Mouse (Mus musculus) limb, embryonic 13.5 days (tissue): ENCODE results near the gene Arhgef7. TPM values are rescaled to one million over a fixed set of nuclear protein-coding genes. Genes with fewer than 3 reads are reported as not detected.
A peak's percentile ranks its signal among the peaks of the same experiment; 100 is the strongest.

Experiments used
- ATAC-seq: fragments of 200-750 bp; cut with Nextera tagmentation; 2 replicates; pipeline ENCODE4 v1.8.0; 2017; ENCODE audit warnings: low read depth, moderate number of reproducible peaks, moderate TSS enrichment; ENCODE audit not compliant: low FRiP score
- H3K27ac ChIP-seq: fragments of 300-500 bp; sonication (generic); 2 replicates; pipeline ENCODE4 v1.5.1; 2015; ENCODE audit warnings: inconsistent platforms, mild to moderate bottlenecking, moderate library complexity
- H3K27me3 ChIP-seq: fragments of 300-500 bp; sonication (generic); 2 replicates; pipeline ENCODE4 v1.6.1; 2015; ENCODE audit warnings: mild to moderate bottlenecking, inconsistent platforms
- H3K36me3 ChIP-seq: fragments of 300-500 bp; sonication (generic); 2 replicates; pipeline ENCODE4 v1.6.1; 2015; ENCODE audit warnings: inconsistent platforms, mild to moderate bottlenecking, moderate library complexity
- H3K4me1 ChIP-seq: fragments of 300-500 bp; sonication (generic); 2 replicates; pipeline ENCODE4 v1.6.1; 2015; ENCODE audit warnings: inconsistent platforms
- H3K4me2 ChIP-seq: fragments of 300-500 bp; sonication (generic); replicated peaks from 2 replicates; pipeline ENCODE4 v1.6.1; 2015; ENCODE audit warnings: inconsistent platforms, mild to moderate bottlenecking, moderate library complexity
- H3K4me3 ChIP-seq: fragments of 300-500 bp; sonication (generic); 2 replicates; pipeline ENCODE4 v1.5.1; 2015; ENCODE audit warnings: moderate library complexity, mild to moderate bottlenecking, inconsistent platforms
- H3K9ac ChIP-seq: fragments of 300-500 bp; sonication (generic); 2 replicates; pipeline ENCODE4 v1.6.1; 2015; ENCODE audit warnings: mild to moderate bottlenecking, inconsistent platforms
- H3K9me3 ChIP-seq: fragments of 300-500 bp; sonication (generic); 2 replicates; pipeline ENCODE4 v1.6.1; 2016; ENCODE audit warnings: inconsistent platforms
- WGBS: fragments of 180-500 bp; shearing (Covaris S2); methylation state at CpG from one replicate; pipeline ENCODE4 v1.1.7; 2015; 5-methylcytosine and 5-hydroxymethylcytosine counted together
- polyA plus RNA-seq: library from polyadenylated mRNA; unstranded; fragments of >200 nt; fragmentation: Nextera tagmentation; extraction: Ambion mirVana; gene quantifications from 2 replicates; pipeline ENCODE4 v1.2.1, GENCODE M21; 2015

Gene Arhgef7
- polyA plus RNA-seq, 1 experiment from 2014 or later, result 52.3 TPM

DNA sequence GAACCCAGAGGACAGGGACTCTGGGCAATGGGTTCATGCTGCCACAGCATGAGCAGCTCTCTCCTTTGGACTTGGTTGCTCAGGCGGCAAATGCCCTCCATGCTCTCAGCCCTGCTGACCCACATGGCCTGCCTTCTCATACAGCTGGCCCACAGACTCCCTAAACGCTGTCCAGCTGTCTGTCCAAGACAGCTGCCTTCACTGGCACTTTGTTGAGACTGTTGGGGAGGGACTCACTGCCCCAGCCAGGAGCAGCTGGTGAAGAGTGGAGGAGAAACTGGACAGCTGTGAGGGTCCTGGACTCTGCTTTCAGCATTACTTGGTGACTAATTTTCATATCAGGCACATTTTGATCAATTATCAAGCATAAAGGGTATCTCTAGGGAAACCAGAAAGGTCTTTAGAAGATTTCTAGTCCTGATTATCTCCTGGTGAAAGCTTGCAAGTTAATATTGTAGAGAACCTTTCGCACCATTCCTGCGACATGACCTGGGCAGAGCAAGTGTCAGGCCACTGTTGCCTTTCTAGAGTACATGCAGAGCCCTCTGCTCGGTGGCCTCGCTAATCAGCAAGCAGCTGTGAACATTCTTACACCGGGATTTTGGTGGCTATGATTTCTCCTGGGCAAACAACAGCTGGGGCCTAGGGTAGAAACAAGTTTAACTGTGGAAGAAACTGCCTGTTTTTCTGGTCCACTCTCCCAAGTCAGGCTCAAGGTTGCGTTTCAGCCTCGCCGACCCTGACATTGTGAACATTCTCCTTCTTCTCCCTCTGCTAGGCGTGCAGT is 25.8 kb downstream of the Arhgef7 start:
- Histone ChIP-seq H3K36me3 (no peaks in the 10 kb centered on the region), H3K27me3 (no peaks in the 10 kb centered on the region), H3K4me2 (no peak overlapping the region), H3K4me1 (peaks cover 11% of the 10 kb centered on the region), H3K9me3 (no peaks in the 10 kb centered on the region), H3K9ac (no peak overlapping the region), H3K27ac (no peak overlapping the region), H3K4me3 (no peak overlapping the region)
- ATAC-seq, result peak; percentile 21; the same call in 1 of the 2 replicates
- 68% methylated on average over 11 of the region's 11 CpGs for WGBS

DNA sequence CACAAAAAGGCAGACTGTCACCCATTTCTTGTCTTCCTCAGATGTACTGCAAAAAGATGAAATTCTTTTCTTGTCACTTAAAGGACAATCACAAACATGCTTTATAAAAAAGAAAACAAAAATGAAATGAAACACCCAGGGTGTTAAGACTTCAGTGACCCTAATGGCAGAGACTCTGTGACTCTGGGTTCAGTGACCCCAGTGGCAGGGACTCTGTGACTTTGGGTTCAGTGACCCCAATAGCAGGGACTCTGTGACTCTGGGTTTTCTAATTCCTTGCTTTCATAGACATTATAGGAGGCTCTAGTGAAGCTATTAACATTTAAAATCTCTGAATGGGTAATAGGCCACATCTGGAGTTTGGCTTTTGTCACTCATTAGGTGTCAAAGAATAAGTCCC is 27.2 kb downstream of the Arhgef7 start:
- Histone ChIP-seq H3K9ac (no peak overlapping the region), H3K4me3 (no peak overlapping the region), H3K36me3 (no peaks in the 10 kb centered on the region), H3K4me1 (peaks cover 20% of the 10 kb centered on the region), H3K9me3 (no peaks in the 10 kb centered on the region), H3K27ac (no peak overlapping the region), H3K4me2 (no peak overlapping the region), H3K27me3 (no peaks in the 10 kb centered on the region)
- no peak for ATAC-seq

DNA sequence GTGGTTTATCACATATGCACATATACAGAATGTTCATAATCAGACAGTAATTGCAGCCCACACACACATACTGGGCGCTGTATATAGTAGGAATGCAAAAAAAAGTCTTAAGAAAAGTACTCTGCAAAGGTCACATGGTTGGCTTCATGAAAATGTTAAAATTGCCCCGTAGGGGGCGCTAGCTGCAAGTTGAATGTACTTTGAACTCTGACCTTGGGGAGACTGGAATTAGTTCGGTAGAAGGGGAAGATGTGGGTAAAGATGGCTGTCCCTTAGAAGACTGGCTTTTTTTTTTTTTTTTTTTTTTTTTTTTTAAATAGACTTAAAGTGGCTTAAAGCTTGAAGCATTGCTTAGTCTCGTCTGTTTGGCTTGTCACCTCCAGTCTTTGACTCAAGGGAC is 28.4 kb downstream of the Arhgef7 start:
- ATAC-seq, result no peak
- H3K9ac ChIP-seq, result no peak overlapping the region
- no peak overlapping the region for H3K27ac ChIP-seq
- no peaks in the 10 kb centered on the region for H3K36me3 ChIP-seq
- no peaks in the 10 kb centered on the region for H3K27me3 ChIP-seq
- H3K4me2 ChIP-seq, result no peak overlapping the region
- H3K4me1 ChIP-seq, result peaks cover 20% of the 10 kb centered on the region
- no peaks in the 10 kb centered on the region for H3K9me3 ChIP-seq
- H3K4me3 ChIP-seq, result no peak overlapping the region
- 17% methylated on average over 5 of the region's 5 CpGs for WGBS

- Histone ChIP-seq H3K9me3 (no peaks in the 10 kb centered on the region), H3K4me2 (peak overlapping the region; percentile 94), H3K27me3 (no peaks in the 10 kb centered on the region), H3K4me1 (peaks cover 20% of the 10 kb centered on the region), H3K9ac (peak overlapping the region; percentile 94), H3K27ac (peak overlapping the region; percentile 88), H3K4me3 (peak overlapping the region; percentile 87), H3K36me3 (no peaks in the 10 kb centered on the region)
- 2% methylated on average over 53 of the region's 59 CpGs for WGBS
- ATAC-seq, result peak; percentile 95
Observed at GRCm38 (mm10) chr8:11757568-11758481, 30.3 kb downstream of the Arhgef7 start.

DNA sequence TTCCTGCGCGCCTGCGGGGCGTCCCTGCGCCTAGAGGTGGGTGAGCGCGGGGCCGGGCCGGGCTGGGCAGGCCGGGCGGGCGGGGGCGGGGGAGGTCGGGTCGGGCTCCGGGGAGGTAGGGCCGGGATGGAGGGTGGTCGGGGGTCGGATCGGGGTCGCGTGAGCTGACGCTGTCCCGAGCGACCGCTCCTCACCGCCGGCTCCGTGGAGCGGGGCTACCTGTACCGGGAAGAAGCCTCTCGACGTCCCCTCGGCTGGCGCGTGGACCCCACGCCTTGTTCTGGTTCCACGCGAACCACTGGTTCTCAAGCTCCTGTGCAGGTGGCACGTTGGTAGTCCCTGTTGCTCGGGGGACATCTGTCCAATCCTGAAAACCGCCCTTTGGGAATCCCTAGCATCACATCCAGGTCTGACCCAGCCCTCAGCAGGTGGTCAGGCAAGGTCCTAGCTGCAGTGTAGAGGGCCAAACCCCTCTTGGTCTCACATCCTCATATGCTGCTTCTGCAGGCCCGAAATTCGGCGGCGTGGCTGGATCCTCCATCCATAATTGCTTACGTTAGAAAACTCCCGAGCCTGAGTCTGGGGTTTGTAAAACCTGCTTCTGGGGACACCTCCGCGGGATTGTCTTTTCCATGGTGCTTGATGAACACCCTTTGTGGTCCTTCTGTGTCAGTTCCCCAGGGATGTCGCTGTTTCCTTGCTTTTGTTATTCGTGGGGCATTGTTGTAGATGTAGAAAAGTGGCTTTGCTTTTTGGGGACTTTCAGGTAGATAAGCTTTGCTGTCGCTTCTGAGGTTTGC is 31.2 kb downstream of the Arhgef7 start:
- peak overlapping the region; percentile 94 for H3K9ac ChIP-seq
- peaks cover 20% of the 10 kb centered on the region for H3K4me1 ChIP-seq
- peak overlapping the region; percentile 88 for H3K27ac ChIP-seq
- H3K36me3 ChIP-seq, result no peaks in the 10 kb centered on the region
- peak; percentile 41; the same call in 1 of the 2 replicates for ATAC-seq
- WGBS, result 2% methylated on average over 52 of the region's 53 CpGs
- no peaks in the 10 kb centered on the region for H3K9me3 ChIP-seq
- H3K4me2 ChIP-seq, result peak overlapping the region; percentile 94
- H3K27me3 ChIP-seq, result no peaks in the 10 kb centered on the region
- peak overlapping the region; percentile 87 for H3K4me3 ChIP-seq

GRCm38 (mm10) chr8:11761551-11761950 is 34.0 kb downstream of the Arhgef7 start:
- 75% methylated on average over 6 of the region's 6 CpGs for WGBS
- Histone ChIP-seq H3K9ac (no peak overlapping the region), H3K9me3 (no peaks in the 10 kb centered on the region), H3K4me1 (peaks cover 20% of the 10 kb centered on the region), H3K36me3 (no peaks in the 10 kb centered on the region), H3K4me3 (no peak overlapping the region), H3K27me3 (no peaks in the 10 kb centered on the region), H3K4me2 (no peak overlapping the region), H3K27ac (no peak overlapping the region)
- no peak for ATAC-seq

- Histone ChIP-seq H3K4me3 (no peak overlapping the region), H3K9me3 (no peaks in the 10 kb centered on the region), H3K27ac (no peak overlapping the region), H3K36me3 (peaks cover 1% of the 10 kb centered on the region; the same call in 1 of the 2 replicates), H3K4me2 (no peak overlapping the region), H3K9ac (no peak overlapping the region), H3K4me1 (peaks cover 15% of the 10 kb centered on the region), H3K27me3 (no peaks in the 10 kb centered on the region)
- no peak for ATAC-seq
- 85% methylated on average over 5 of the region's 5 CpGs for WGBS
Observed at GRCm38 (mm10) chr8:11762048-11762447, 34.5 kb downstream of the Arhgef7 start.

- no peak overlapping the region for H3K4me2 ChIP-seq
- 94% methylated on average over 7 of the region's 7 CpGs for WGBS
Observed at GRCm38 (mm10) chr8:11762821-11763220, 35.3 kb downstream of the Arhgef7 start.

GRCm38 (mm10) chr8:11767213-11767840 is 39.8 kb downstream of the Arhgef7 start:
- WGBS, result 86% methylated on average over 5 of the region's 5 CpGs
- Histone ChIP-seq H3K9me3 (no peaks in the 10 kb centered on the region), H3K36me3 (peaks cover 16% of the 10 kb centered on the region), H3K9ac (no peak overlapping the region), H3K4me2 (no peak overlapping the region), H3K4me1 (no peaks in the 10 kb centered on the region), H3K27me3 (no peaks in the 10 kb centered on the region), H3K4me3 (no peak overlapping the region), H3K27ac (no peak overlapping the region)
- ATAC-seq, result no peak

More at GRCm38 (mm10) chr8:11762821-11763220, 35.3 kb downstream of the Arhgef7 start:
- H3K9ac ChIP-seq, result no peak overlapping the region
- no peak for ATAC-seq
- H3K4me1 ChIP-seq, result peaks cover 9% of the 10 kb centered on the region
- peaks cover 9% of the 10 kb centered on the region for H3K36me3 ChIP-seq
- H3K4me3 ChIP-seq, result no peak overlapping the region
- no peaks in the 10 kb centered on the region for H3K9me3 ChIP-seq
- H3K27me3 ChIP-seq, result no peaks in the 10 kb centered on the region
- no peak overlapping the region for H3K27ac ChIP-seq

- no peak overlapping the region for H3K4me3 ChIP-seq
- H3K4me2 ChIP-seq, result no peak overlapping the region
- WGBS, result 89% methylated on average over 6 of the region's 6 CpGs
- H3K27me3 ChIP-seq, result no peaks in the 10 kb centered on the region
- H3K27ac ChIP-seq, result no peak overlapping the region
- no peak overlapping the region for H3K9ac ChIP-seq
- H3K36me3 ChIP-seq, result peaks cover 16% of the 10 kb centered on the region
- peaks cover 20% of the 10 kb centered on the region for H3K4me1 ChIP-seq
- no peak for ATAC-seq
- H3K9me3 ChIP-seq, result no peaks in the 10 kb centered on the region
Observed at GRCm38 (mm10) chr8:11770001-11770400, 42.5 kb downstream of the Arhgef7 start.

- no peak overlapping the region for H3K9ac ChIP-seq
- H3K9me3 ChIP-seq, result no peaks in the 10 kb centered on the region
- H3K27me3 ChIP-seq, result no peaks in the 10 kb centered on the region
- H3K36me3 ChIP-seq, result peaks cover 16% of the 10 kb centered on the region
- no peak overlapping the region for H3K27ac ChIP-seq
- H3K4me2 ChIP-seq, result no peak overlapping the region
- H3K4me3 ChIP-seq, result no peak overlapping the region
- 78% methylated on average over 7 of the region's 7 CpGs for WGBS
- ATAC-seq, result no peak
- peaks cover 26% of the 10 kb centered on the region for H3K4me1 ChIP-seq
Observed at GRCm38 (mm10) chr8:11770521-11771080, 43.1 kb downstream of the Arhgef7 start.
